Mouse (Mus musculus) ES-Bruce4 (cell line): ENCODE data around the gene Cfap43.

Source experiments
- CTCF ChIP-seq: IDR thresholded peaks from one replicate; pipeline ENCODE4 v1.8.1; 2011; ENCODE audit warnings: low read depth, low read length
- EP300 ChIP-seq: IDR thresholded peaks from 2 replicates; pipeline ENCODE4 v1.6.1; 2011; ENCODE audit warnings: low read depth, low read length; ENCODE audit not compliant: insufficient read depth
- POLR2A ChIP-seq: IDR thresholded peaks from one replicate; pipeline ENCODE4 v1.8.1; 2011; ENCODE audit warnings: low read length; ENCODE audit not compliant: insufficient read depth

DNA sequence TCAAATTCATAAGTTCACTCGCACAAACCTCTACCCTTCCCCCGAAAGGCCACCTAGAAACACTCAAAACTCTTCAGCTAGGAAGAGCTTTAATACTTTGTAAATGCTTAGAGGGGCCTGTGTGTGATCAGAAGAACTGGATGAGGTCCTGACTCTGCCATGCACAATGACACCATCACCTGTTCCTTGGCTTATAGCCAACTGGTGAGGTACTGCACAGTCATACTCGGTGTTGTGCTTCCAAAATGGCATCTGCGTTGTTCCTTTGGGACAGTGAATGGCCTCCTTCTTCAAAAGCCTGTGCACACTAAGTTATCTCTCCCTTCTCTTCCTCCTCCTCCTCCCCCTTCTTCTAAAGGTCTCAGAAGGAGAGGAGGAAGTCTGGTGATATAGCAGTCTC, 8.3 kb downstream of the Cfap43 start:
- TF ChIP-seq CTCF: no peak
- no peak for TF ChIP-seq POLR2A
- no peak for TF ChIP-seq EP300
